In genomic region chrX:53129501-53129900, GRCm38 (mm10) we compare ENCODE assay signal across 11 mouse cellular contexts.
"Had no signal": no experiment of that assay in that cellular context is flagged by ENCODE, and none has a peak within 500 bp of the region (broad histone marks: within the 10 kb centered on the region; RNA-seq: fewer than 3 reads in every experiment).

No protein-coding gene starts in this region.

- H3K27me3 ChIP-seq: liver, embryonic 13.5 days; midbrain, embryonic 13.5 days had no signal

- H3K27ac ChIP-seq: liver, embryonic 13.5 days; midbrain, embryonic 13.5 days; stomach, postnatal 0 days had no signal

- H3K4me3 ChIP-seq: liver, embryonic 13.5 days; midbrain, embryonic 13.5 days had no signal

- DNase-seq: kidney, adult 18-20 months; kidney, postnatal 10 days; left cerebral cortex, postnatal 4 days; liver; liver, embryonic 13.5 days; liver, postnatal 0 days; right cerebral cortex, adult 18-20 months; right cerebral cortex, postnatal 25 days; thymus, postnatal 4 days had no signal

- H3K9me3 ChIP-seq: liver, embryonic 13.5 days; midbrain, embryonic 13.5 days had no signal

- ATAC-seq: liver, postnatal 0 days; midbrain, embryonic 13.5 days had no signal

- H3K36me3 ChIP-seq: liver, embryonic 13.5 days; midbrain, embryonic 13.5 days had no signal

- H3K4me2 ChIP-seq: liver, embryonic 13.5 days; midbrain, embryonic 13.5 days had no signal

- H3K9ac ChIP-seq: liver, embryonic 13.5 days; liver, postnatal 0 days; midbrain, embryonic 13.5 days had no signal

- H3K4me1 ChIP-seq: liver, embryonic 13.5 days; midbrain, embryonic 13.5 days had no signal
